Mouse (Mus musculus) mesoderm, embryonic 11.5 days (tissue): ENCODE results near the gene Pafah1b2.

Source experiments
- DNase-seq: peaks from one replicate; pipeline ENCODE4 v3.0.0-alpha.2; 2012; ENCODE audit warnings: low read depth, low spot score

Pafah1b2 gene

GRCm38 (mm10) chr9:45981331-45981730 is 31.2 kb downstream of the Pafah1b2 start:
- DNase-seq = no peak

GRCm38 (mm10) chr9:45980611-45981010 is 31.9 kb downstream of the Pafah1b2 start:
- no peak for DNase-seq

GRCm38 (mm10) chr9:45979778-45980177 is 32.7 kb downstream of the Pafah1b2 start:
- DNase-seq = no peak

- DNase-seq = no peak
Measured at GRCm38 (mm10) chr9:45976884-45977283, 35.6 kb downstream of the Pafah1b2 start.

- DNase-seq = no peak
Measured at GRCm38 (mm10) chr9:45963577-45963976, 48.9 kb downstream of the Pafah1b2 start.

GRCm38 (mm10) chr9:45961855-45962254 is 50.6 kb downstream of the Pafah1b2 start:
- no peak for DNase-seq

GRCm38 (mm10) chr9:45959661-45960060 is 52.8 kb downstream of the Pafah1b2 start:
- DNase-seq = no peak

- no peak for DNase-seq
Measured at GRCm38 (mm10) chr9:45958851-45959250, 53.6 kb downstream of the Pafah1b2 start.

- DNase-seq = no peak
Measured at GRCm38 (mm10) chr9:45958023-45958670, 54.3 kb downstream of the Pafah1b2 start.

- peak; percentile 90 for DNase-seq
Measured at GRCm38 (mm10) chr9:45955107-45955963, 57.2 kb downstream of the Pafah1b2 start, which contains the start of gene Sidt2. Sidt2 (minus strand) TSS chr9:45955258.

- peak; percentile 47 for DNase-seq
Measured at GRCm38 (mm10) chr9:45954294-45955106, 58.0 kb downstream of the Pafah1b2 start.

GRCm38 (mm10) chr9:45953511-45954293 is 58.8 kb downstream of the Pafah1b2 start:
- DNase-seq = no peak

- no peak for DNase-seq
Measured at GRCm38 (mm10) chr9:45952890-45953289, 59.6 kb downstream of the Pafah1b2 start.

- no peak for DNase-seq
Measured at GRCm38 (mm10) chr9:45952057-45952456, 60.4 kb downstream of the Pafah1b2 start.

GRCm38 (mm10) chr9:45946872-45947183 is 65.7 kb downstream of the Pafah1b2 start:
- DNase-seq = no peak

- no peak for DNase-seq
Measured at GRCm38 (mm10) chr9:45946182-45946871, 66.2 kb downstream of the Pafah1b2 start.

- DNase-seq = no peak
Measured at GRCm38 (mm10) chr9:45945721-45946120, 66.8 kb downstream of the Pafah1b2 start.

GRCm38 (mm10) chr9:45944506-45945400 is 67.7 kb downstream of the Pafah1b2 start:
- no peak for DNase-seq

GRCm38 (mm10) chr9:45943628-45944505 is 68.6 kb downstream of the Pafah1b2 start:
- no peak for DNase-seq
